Mouse (Mus musculus): ENCODE measurements around the gene Zfp445.

- TF ChIP-seq CTCF (IDR thresholded peaks at IDR 0.05; ENCODE audit: low read depth): no peak
- TF ChIP-seq EP300 (optimal IDR thresholded peaks at IDR 0.05): no peak
These were observed 958 bp downstream of the Zfp445 start for GRCm38 (mm10) chr9:122864848-122865247.
